Mouse (Mus musculus): ENCODE data around the gene Stab1. TPM values are rescaled to one million over a fixed set of nuclear protein-coding genes. Genes with fewer than 3 reads are reported as not detected.

The Stab1 gene
- 1 to 10 TPM; 2.8 to 3.7 TPM for total RNA-seq (2023)

DNA sequence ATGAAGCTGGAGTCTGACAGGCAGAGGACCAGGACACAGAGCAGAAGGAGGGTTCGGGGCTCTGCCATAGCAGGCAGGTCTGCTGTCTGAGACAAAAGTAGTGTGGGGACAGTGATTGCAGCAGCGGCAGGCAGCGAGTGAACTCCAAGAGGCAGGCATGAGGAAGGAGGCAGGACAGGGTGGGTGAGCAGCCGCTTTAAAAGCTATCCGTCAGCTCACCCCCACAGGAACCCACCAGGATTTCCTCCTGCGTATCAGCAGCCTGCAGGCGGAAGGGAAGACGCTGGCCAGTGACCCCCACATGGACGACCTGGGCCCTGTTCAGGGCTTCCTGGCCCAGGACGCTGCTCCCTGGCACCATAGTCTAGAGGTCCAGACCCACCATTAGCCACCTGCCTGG, at the start of gene Stab1:
Gene Stab1, minus strand, starts transcription at position 217 of the 400 bp plus-strand sequence.

DNA sequence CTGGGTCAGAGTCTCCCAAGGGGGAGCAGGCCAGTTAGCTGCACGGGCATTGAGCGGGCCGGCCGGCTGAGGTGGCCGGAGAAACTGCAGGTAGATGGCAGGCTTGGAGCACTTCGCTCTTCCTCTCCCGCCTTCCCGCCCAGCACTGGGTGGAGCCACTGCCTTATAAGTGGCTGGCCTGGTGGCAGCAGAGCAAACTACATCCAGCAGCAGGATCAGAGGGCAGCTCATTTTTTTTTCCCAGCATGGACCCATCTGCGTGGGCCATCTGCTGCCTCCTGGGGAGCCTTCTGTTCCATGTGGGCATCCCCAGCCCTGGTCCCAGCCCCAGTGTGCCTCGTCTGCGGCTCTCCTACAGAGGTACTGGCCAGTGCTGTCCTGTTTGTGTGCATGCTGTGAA, 49.2 kb upstream of the Stab1 start, which contains the start of gene Sema3g:
Gene Sema3g, plus strand, starts transcription at position 195 of the 400 bp plus-strand sequence.

DNA sequence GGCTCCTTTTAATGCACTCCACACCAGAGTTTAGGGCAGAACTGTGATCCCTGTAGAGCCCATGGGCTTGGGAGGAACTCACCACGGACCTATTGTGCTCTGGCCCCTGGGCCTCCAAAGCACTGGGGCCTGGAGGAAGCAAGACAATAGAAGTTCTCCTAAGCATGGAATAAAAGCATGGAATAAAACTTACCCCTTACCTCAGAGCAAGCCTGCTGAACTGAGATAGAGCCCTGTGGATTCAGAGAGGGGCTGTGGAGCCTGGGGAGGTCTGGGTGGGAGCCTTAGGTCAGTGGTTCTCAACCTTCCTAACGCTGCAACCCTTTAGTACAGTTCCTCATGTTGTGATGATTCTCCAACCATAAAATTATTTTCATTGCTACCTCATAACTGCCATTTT, 48.4 kb upstream of the Stab1 start, which contains the start of gene Nisch:
Gene Nisch, minus strand, starts transcription at position 101 of the 400 bp plus-strand sequence.

DNA sequence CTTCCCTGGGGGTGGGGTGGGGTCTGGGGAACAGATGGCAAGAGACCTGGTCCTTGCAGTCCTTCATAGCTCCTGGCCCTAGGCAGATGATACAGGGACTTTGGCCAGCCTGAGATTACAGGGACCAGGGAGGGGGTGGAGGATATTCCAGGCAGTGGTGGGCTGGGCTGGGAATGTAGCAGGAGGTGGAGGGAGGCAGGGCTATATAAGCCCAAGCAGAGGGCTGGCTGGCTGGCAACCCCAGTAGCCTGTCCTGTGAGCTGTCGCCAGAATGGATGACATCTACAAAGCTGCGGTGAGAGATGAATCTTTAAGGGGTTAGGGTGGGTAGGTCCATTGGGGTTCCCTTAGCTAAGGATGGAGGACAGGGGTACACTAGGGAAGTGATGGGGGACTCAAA, 39.6 kb upstream of the Stab1 start, which contains the start of gene Tnnc1:
Gene Tnnc1, plus strand, starts transcription at position 229 of the 400 bp plus-strand sequence.

DNA sequence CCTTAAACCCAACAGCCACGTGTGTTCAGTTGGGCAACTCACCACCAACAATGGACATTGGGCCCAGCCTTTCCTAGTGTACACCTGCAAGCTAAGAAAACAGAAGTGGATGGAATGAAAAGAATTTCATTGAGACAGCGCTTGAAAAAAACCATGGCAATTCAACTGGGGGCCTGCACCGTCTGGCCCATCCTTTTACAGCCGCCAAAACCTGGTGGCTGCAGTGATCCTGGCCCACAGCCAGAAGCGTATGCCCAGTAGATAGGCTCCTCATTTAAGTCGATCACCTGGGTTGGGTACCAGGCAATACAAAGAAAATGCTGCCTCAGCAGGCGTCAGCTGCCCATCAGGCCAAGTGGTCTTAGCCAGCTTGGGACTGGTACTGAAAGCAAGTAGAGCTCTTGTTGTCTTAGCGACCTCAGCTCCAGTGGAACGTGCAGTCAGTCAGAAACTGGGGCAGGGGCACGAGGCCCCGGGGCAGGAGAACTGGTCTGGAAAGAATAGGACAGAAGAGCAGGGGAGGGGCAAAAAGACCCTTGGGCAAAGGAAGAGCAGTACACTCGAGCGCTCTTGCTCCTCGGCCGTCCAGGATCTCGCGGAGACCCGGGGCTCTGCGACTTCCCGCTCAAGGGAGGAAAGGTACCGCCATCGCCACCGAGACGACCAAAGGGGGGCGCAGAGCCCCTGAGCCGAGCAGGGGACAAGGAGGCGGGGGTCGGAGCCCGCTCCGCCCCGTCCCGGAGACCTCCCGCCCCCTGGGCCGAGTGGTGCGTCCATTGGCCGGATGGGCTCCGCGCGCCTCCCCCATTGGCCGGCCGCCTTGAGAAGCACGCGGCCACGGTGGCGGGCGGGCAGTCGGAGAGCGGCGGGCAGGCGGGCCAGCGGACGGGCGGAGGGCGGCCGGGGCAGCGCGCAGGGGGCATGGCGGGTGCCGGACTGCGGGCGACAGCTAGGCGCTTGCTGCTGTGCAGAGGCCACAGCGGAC, 37.9 kb downstream of the Stab1 start, which contains the start of gene Nt5dc2:
Gene Nt5dc2, plus strand, starts transcription at position 818 of the 985 bp plus-strand sequence.

DNA sequence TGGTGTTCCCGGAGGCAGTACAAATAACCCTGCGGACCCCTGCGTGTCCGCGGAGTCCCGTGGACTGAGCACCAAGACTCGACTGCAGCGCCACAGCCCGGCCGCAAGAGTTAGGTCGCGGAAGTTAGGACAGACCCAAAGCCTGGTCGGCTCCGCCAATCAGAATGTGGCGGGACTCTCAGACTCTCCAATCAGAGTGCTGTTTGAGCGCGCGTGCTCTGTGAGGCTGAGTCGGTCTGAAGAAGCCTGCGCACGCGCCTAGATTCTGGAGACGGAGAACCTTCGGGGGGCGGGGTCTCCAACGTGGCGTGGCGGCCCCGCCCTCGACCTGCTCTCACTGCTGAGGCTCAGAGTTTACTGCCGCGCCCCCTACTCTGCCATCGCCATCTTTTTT, 39.6 kb downstream of the Stab1 start, which contains the start of gene Smim4:
Gene Smim4, minus strand, starts transcription at position 131 of the 394 bp plus-strand sequence.

Other genes with a start within 250 kb of the Stab1 start
- gene Itih3, start 244.9 kb downstream of the Stab1 start, total RNA-seq (2023), result not detected
- gene Itih1, start 225.4 kb downstream of the Stab1 start, total RNA-seq (2023), result not detected
- gene Nek4, start 217.3 kb downstream of the Stab1 start, total RNA-seq (2023), result 1 to 10 TPM; 4.5 to 4.7 TPM
- gene Glt8d1, start 167.2 kb downstream of the Stab1 start, total RNA-seq (2023), result 10 to 100 TPM; 11.4 to 12.2 TPM
- gene Spcs1, start 167.0 kb downstream of the Stab1 start, total RNA-seq (2023), result 10 to 100 TPM; 70.6 to 86.4 TPM
- 10 to 100 TPM; 52.5 to 55.0 TPM for gene Pbrm1, start 149.5 kb downstream of the Stab1 start, total RNA-seq (2023)
- gene Gnl3, start 149.5 kb downstream of the Stab1 start, total RNA-seq (2023), result 10 to 100 TPM; 43.5 to 46.3 TPM
- gene Smim4, start 39.7 kb downstream of the Stab1 start, total RNA-seq (2023), result 10 to 100 TPM; 43.2 to 63.8 TPM
- gene Nt5dc2, start 37.6 kb downstream of the Stab1 start, total RNA-seq (2023), result 10 to 100 TPM; 15.2 to 18.0 TPM
- gene Tnnc1, start 39.7 kb upstream of the Stab1 start, total RNA-seq (2023), result 1 to 10 TPM; 1.0 to 2.1 TPM
- 100 to 1,000 TPM; 298 to 310 TPM for gene Nisch, start 48.3 kb upstream of the Stab1 start, total RNA-seq (2023)
- under 1 TPM; 0.20 to 0.38 TPM for gene Sema3g, start 49.2 kb upstream of the Stab1 start, total RNA-seq (2023)
- gene Phf7, start 82.7 kb upstream of the Stab1 start, total RNA-seq (2023), result 1 to 10 TPM; 6.6 to 7.2 TPM
- gene Bap1, start 82.8 kb upstream of the Stab1 start, total RNA-seq (2023), result 10 to 100 TPM; 40.0 to 46.7 TPM
- gene Dnah1, start 155.3 kb upstream of the Stab1 start, total RNA-seq (2023), result under 1 TPM in 1 of 2 experiments, not detected in 1; 0.02 TPM
- 10 to 100 TPM; 23.1 to 23.2 TPM for gene Capn7, start 168.0 kb upstream of the Stab1 start, total RNA-seq (2023)

Measured in neutrophil, adult 83 days (primary cell).